Mouse (Mus musculus): Measurements from ENCODE around the gene Commd8. TPM values are rescaled to one million over a fixed set of nuclear protein-coding genes. Genes with fewer than 3 reads are reported as not detected.

Gene Commd8
- 117 and 118 TPM in 2 replicates for polyA plus RNA-seq (2015; fragmentation: Nextera tagmentation; extraction: Ambion mirVana)

DNA sequence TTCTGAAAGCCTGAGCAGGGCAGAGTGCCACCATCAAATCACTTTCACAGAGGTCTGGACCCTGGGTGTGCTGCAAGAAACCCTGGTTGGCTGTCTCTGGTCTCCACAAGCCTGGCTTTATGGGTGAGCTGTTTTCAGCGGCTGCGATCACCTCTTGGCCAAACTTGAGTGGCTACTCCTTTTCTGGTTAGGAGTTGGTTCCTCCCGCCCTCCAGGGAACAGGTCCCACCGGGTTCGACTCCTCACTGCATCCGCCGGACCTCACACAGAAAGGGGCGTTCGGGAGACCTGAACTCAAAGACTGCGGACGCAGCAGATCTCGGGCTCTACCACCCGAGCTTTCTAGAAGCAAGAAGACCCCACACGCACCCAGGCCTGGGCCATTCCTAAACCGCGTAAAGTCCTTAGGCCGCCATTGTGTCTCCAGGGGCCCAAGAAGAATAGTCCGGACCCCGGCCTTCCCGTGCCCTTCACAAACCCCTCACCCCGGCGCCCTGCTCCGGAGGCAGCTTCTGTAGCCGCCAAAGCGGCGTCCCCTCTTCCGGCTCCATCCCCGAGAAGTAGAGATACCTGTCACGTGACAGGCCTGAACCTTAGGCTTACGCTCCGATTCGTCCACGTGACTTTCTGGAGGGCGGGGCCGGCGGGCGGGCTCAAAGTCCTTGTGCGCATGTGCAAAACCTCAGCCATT lies at the start of gene Commd8:
Gene Commd8 (minus strand): TSS at position 596 of the 691 bp plus-strand sequence.
- Histone ChIP-seq H3K4me2 (replicated peaks; ENCODE audit: low read depth) (peak within 1 kb of the TSS; percentile 66), H3K9ac (ENCODE audit: low read length) (peak within 1 kb of the TSS; percentile 84), H3K4me3 (ENCODE audit: low read depth, low read length) (peak within 1 kb of the TSS; percentile 78), H3K27ac (replicated peaks) (peak within 1 kb of the TSS; percentile 83), H3K9me3 (ENCODE audit: control insufficient read depth, low read length) (no peaks in the 10 kb centered on the region), H3K4me1 (replicated peaks; ENCODE audit: control insufficient read depth, insufficient read depth) (no peaks in the 10 kb centered on the region; the same call in 1 of the 2 replicates), H3K36me3 (ENCODE audit: control insufficient read depth, insufficient read depth, low read length) (0 out of 2 replicates have a peak, but pooled peaks cover 3% of the 10 kb centered on the region), H3K27me3 (ENCODE audit: control insufficient read depth, insufficient read depth, low read length) (no peaks in the 10 kb centered on the region)
- peak; percentile 93 for ATAC-seq (ENCODE audit: low FRiP score, low TSS enrichment)
- WGBS = under 1% methylated on average over 38 of the region's 38 CpGs
- TF ChIP-seq CTCF (IDR thresholded peaks at IDR 0.05; ENCODE audit: low read depth) (no peak), EP300 (optimal IDR thresholded peaks at IDR 0.05) (no peak)
- DNase-seq (ENCODE audit: low spot score) = peak; percentile 96

DNA sequence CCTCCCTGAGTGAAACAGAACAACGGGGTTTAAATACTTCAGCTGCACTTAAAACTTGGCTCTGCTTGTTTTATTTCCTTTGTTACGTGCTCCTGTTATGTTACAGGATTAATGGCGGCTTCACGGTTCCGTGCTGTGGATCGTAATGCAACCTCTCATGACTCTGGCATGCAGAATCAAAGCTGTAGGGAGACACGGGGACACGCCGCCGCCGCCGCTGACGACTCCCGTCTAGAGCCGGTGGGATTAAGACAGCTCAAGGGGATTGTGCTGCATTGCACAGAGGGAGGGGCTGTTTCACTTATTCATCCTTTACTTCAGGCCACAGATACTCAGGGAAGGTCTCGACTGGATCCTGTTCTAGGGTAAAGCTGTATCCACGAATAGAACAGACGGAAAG lies 43.8 kb upstream of the Commd8 start:
- H3K4me3 ChIP-seq (ENCODE audit: low read depth, low read length) = peak overlapping the region; percentile 12; the same call in 1 of the 2 replicates
- ATAC-seq (ENCODE audit: low FRiP score, low TSS enrichment) (0 out of 2 replicates have a peak, but pooled peaks have one; percentile 38), DNase-seq (ENCODE audit: low spot score) (no peak)
- H3K36me3 ChIP-seq (ENCODE audit: control insufficient read depth, insufficient read depth, low read length) = no peaks in the 10 kb centered on the region
- H3K4me2 ChIP-seq (replicated peaks; ENCODE audit: low read depth) = peak overlapping the region; percentile 32
- WGBS = 47% methylated on average over 18 of the region's 18 CpGs
- no peaks in the 10 kb centered on the region for H3K27me3 ChIP-seq (ENCODE audit: control insufficient read depth, insufficient read depth, low read length)
- no peak overlapping the region for H3K27ac ChIP-seq (replicated peaks)
- no peak overlapping the region for H3K9ac ChIP-seq (ENCODE audit: low read length)
- H3K9me3 ChIP-seq (ENCODE audit: control insufficient read depth, low read length) = no peaks in the 10 kb centered on the region
- 0 out of 2 replicates have a peak, but pooled peaks cover 3% of the 10 kb centered on the region for H3K4me1 ChIP-seq (replicated peaks; ENCODE audit: control insufficient read depth, insufficient read depth)
- TF ChIP-seq EP300 (optimal IDR thresholded peaks at IDR 0.05) (no peak), CTCF (IDR thresholded peaks at IDR 0.05; ENCODE audit: low read depth) (no peak)

DNA sequence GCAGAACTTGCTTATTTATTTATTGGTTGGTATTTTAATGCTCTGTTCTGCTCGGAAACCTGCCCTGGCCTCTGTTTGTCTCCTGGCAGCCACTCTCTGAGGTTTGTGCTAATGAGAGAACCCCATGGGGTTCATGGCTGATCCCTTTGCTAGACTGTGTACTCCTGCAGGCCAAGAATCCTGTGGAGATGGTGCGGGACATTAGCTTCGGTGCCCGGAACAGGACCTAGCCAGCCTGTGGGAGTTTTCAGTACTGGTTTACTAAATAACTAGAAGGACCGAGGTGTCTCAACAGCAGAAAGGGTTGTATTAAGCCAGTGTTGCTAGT lies 42.8 kb upstream of the Commd8 start:
- no peak overlapping the region for H3K4me2 ChIP-seq (replicated peaks; ENCODE audit: low read depth)
- no peak overlapping the region for H3K4me3 ChIP-seq (ENCODE audit: low read depth, low read length)
- H3K27me3 ChIP-seq (ENCODE audit: control insufficient read depth, insufficient read depth, low read length) = no peaks in the 10 kb centered on the region
- H3K9me3 ChIP-seq (ENCODE audit: control insufficient read depth, low read length) = no peaks in the 10 kb centered on the region
- TF ChIP-seq EP300 (optimal IDR thresholded peaks at IDR 0.05) = no peak
- no peak for TF ChIP-seq CTCF (IDR thresholded peaks at IDR 0.05; ENCODE audit: low read depth)
- H3K27ac ChIP-seq (replicated peaks) = no peak overlapping the region
- H3K9ac ChIP-seq (ENCODE audit: low read length) = no peak overlapping the region
- 0 out of 2 replicates have a peak, but pooled peaks cover 3% of the 10 kb centered on the region for H3K4me1 ChIP-seq (replicated peaks; ENCODE audit: control insufficient read depth, insufficient read depth)
- no peak for ATAC-seq (ENCODE audit: low FRiP score, low TSS enrichment)
- 85% methylated on average over 5 of the region's 5 CpGs for WGBS
- no peak for DNase-seq (ENCODE audit: low spot score)
- no peaks in the 10 kb centered on the region for H3K36me3 ChIP-seq (ENCODE audit: control insufficient read depth, insufficient read depth, low read length)

DNA sequence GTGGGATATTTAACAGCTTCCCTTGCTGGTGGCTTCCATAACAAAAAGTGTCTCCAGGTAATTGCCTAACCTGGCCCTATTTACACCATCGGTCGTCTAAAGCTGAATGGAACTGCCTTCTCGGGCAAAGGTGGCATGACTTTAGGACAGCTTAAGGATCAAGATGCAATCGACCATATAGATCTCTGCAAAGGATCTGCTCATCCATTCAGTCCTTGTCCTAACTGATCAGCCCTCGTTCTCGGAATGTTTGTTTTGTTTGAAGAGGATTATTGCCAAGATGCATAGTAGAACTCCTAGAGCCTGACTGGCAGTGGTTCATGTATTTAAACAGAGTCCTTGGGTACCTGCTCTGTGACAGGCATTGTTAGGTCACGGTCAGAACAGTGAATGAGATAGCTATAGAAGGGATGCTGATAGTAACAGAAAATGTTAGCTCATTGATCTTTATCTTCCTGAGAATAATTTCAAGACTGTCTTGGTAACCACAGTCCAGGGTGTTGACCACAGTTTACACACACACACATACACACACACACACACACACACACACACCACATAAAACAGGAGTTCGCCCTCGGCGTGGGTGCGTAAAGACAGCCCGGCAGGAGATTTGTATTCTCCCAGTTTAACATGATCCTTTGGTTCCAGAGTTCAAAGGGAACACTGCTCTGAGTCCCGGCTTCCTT lies 42.3 kb upstream of the Commd8 start:
- no peak for TF ChIP-seq EP300 (optimal IDR thresholded peaks at IDR 0.05)
- TF ChIP-seq CTCF (IDR thresholded peaks at IDR 0.05; ENCODE audit: low read depth) = no peak
- 65% methylated on average over 13 of the region's 13 CpGs for WGBS
- no peaks in the 10 kb centered on the region for H3K27me3 ChIP-seq (ENCODE audit: control insufficient read depth, insufficient read depth, low read length)
- ATAC-seq (ENCODE audit: low FRiP score, low TSS enrichment) = no peak
- 0 out of 2 replicates have a peak, but pooled peaks cover 3% of the 10 kb centered on the region for H3K4me1 ChIP-seq (replicated peaks; ENCODE audit: control insufficient read depth, insufficient read depth)
- H3K27ac ChIP-seq (replicated peaks) = no peak overlapping the region
- H3K36me3 ChIP-seq (ENCODE audit: control insufficient read depth, insufficient read depth, low read length) = no peaks in the 10 kb centered on the region
- no peak overlapping the region for H3K9ac ChIP-seq (ENCODE audit: low read length)
- no peaks in the 10 kb centered on the region for H3K9me3 ChIP-seq (ENCODE audit: control insufficient read depth, low read length)
- H3K4me2 ChIP-seq (replicated peaks; ENCODE audit: low read depth) = no peak overlapping the region
- H3K4me3 ChIP-seq (ENCODE audit: low read depth, low read length) = no peak overlapping the region
- no peak for DNase-seq (ENCODE audit: low spot score)

DNA sequence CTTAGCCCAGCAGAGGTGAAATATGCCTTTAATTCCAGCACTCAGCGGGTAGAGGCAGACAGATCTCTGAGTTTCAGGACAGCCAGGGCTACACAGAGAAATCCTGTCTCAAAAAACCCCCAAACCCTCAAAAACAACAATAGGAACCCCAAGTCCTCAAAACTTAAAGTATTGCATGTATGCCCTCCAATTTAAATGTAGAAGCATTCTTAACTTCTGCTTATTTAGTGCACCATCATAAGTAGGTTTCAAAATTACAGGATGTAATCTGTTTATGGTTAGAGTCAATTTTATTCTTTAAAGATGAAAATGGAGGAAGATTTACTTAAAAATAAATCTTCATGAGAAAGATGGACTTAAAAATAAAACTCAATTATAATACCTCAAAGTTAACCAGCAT lies 40.5 kb upstream of the Commd8 start:
- ATAC-seq (ENCODE audit: low FRiP score, low TSS enrichment) (no peak), DNase-seq (ENCODE audit: low spot score) (no peak)
- H3K36me3 ChIP-seq (ENCODE audit: control insufficient read depth, insufficient read depth, low read length) = no peaks in the 10 kb centered on the region
- TF ChIP-seq CTCF (IDR thresholded peaks at IDR 0.05; ENCODE audit: low read depth) = no peak
- H3K4me2 ChIP-seq (replicated peaks; ENCODE audit: low read depth) = no peak overlapping the region
- 58% methylated on average over 1 of the region's 1 CpGs for WGBS
- H3K4me3 ChIP-seq (ENCODE audit: low read depth, low read length) = no peak overlapping the region
- H3K9me3 ChIP-seq (ENCODE audit: control insufficient read depth, low read length) = no peaks in the 10 kb centered on the region
- H3K27ac ChIP-seq (replicated peaks) = no peak overlapping the region
- H3K4me1 ChIP-seq (replicated peaks; ENCODE audit: control insufficient read depth, insufficient read depth) = 0 out of 2 replicates have a peak, but pooled peaks cover 3% of the 10 kb centered on the region
- H3K27me3 ChIP-seq (ENCODE audit: control insufficient read depth, insufficient read depth, low read length) = no peaks in the 10 kb centered on the region
- H3K9ac ChIP-seq (ENCODE audit: low read length) = no peak overlapping the region

DNA sequence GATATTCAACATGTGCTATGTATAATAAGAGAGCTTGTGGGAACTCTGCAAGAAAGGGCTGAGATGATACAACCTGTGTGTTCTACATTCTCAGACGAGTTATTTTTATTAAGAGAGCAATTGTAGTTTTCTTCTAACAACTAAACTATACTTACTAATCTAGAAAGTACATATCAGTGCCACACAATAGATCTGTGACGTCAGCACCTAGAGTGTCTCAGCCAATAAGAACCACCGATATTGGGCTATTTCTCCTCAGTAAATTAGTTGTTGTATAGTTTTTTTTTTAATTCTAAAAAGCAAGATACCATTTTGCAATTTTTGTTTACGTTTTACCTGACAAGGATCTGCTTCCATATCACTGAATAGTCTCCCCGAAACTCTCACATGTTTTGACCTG lies 37.3 kb upstream of the Commd8 start:
- H3K27ac ChIP-seq (replicated peaks) = no peak overlapping the region
- ATAC-seq (ENCODE audit: low FRiP score, low TSS enrichment) = no peak
- 0 out of 2 replicates have a peak, but pooled peaks cover 3% of the 10 kb centered on the region for H3K4me1 ChIP-seq (replicated peaks; ENCODE audit: control insufficient read depth, insufficient read depth)
- H3K27me3 ChIP-seq (ENCODE audit: control insufficient read depth, insufficient read depth, low read length) = no peaks in the 10 kb centered on the region
- no peak overlapping the region for H3K4me2 ChIP-seq (replicated peaks; ENCODE audit: low read depth)
- H3K4me3 ChIP-seq (ENCODE audit: low read depth, low read length) = no peak overlapping the region
- H3K9me3 ChIP-seq (ENCODE audit: control insufficient read depth, low read length) = no peaks in the 10 kb centered on the region
- 76% methylated on average over 5 of the region's 5 CpGs for WGBS
- DNase-seq (ENCODE audit: low spot score) = no peak
- TF ChIP-seq EP300 (optimal IDR thresholded peaks at IDR 0.05) (no peak), CTCF (IDR thresholded peaks at IDR 0.05; ENCODE audit: low read depth) (no peak)
- H3K9ac ChIP-seq (ENCODE audit: low read length) = no peak overlapping the region
- H3K36me3 ChIP-seq (ENCODE audit: control insufficient read depth, insufficient read depth, low read length) = no peaks in the 10 kb centered on the region
